Mouse (Mus musculus) left cerebral cortex, postnatal 25 days (tissue): ENCODE results near the gene Hjurp. TPM values are rescaled to one million over a fixed set of nuclear protein-coding genes. Genes with fewer than 3 reads are reported as not detected.

Experiments
- DNase-seq, 2 experiments: peaks; one replicate each; pipeline ENCODE4 v3.0.0; 2022; ENCODE audit warnings: low spot score in 2 of 2, mixed read lengths in 1 of 2
- intact Hi-C: fragments of 180-260 bp; cut with DNase I; formaldehyde crosslinking; loops from one replicate; pipeline ENCODE4 v1.15.1; 2025
- total RNA-seq, 2 experiments: library from RNA; stranded (reverse); gene quantifications; 2 replicates each; pipeline ENCODE4 v1.2.3; 2021

The Hjurp gene
- total RNA-seq, 2 experiments from 2014 or later: 32.8 to 37.1 TPM

DNA sequence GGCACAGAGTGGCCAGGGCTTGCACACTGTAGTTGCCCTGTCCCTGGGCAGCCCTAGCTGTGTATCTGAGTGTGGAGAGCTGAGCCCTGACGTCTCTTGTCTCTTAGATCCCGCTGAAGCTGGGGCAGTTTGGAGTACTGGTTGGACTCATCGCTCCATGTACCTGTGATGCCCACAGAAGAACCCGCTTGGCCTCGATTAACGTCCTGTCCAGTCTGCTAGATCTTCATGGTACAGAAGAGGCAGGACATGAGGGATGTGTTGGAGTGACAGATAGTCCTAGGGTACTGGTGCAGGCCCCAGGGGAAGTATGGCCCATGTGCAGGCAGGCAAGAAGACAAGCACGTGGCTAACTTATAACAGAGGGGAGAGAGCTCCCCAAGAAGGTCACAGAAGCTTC is 27.8 kb downstream of the Hjurp start:
- intact Hi-C loops: no loop called here

DNA sequence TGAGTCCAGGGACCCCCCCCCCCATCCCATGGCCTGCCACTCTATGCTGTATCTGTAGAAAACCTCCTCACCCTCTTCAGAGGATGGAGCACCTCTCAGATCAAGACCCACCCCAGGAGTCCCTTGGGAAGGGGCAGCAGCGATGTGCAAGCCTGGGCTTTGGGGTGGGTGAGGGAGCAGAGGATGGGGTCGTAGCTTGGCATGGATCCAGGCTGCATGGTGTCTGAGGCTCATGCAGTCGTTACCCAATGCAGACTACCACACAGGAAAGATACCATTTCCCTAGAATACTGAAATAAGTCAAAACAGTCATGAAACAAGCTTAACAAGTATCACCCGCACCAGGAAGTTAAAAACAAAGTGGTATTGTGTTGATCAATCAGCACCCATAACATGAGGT is 28.8 kb downstream of the Hjurp start:
- intact Hi-C loops: no loop called here

More for the DNA sequence above, 27.8 kb downstream of the Hjurp start:
- DNase-seq: no peak

DNA sequence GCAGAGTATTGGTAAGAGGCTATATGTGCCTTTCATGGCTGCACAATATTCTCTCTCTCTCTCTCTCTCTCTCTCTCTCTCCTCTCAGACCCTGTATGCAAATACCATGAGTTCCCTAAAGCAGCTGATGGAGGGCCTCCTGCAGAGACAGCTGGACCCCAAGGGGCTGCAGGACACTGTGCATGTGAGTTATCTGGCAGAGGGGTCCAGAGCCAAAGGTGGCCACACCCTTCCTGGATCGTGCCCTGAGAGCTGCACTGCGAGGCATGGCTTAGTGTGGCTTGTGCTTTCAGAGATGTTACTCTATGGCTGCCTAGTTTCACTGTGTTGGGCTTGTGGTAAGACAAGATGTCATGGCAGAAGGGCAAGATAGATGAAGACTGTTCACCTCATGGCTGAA is 29.8 kb downstream of the Hjurp start:
- no peak for DNase-seq
- intact Hi-C loops: no loop called here

More for the DNA sequence above, 28.8 kb downstream of the Hjurp start:
- no peak for DNase-seq

DNA sequence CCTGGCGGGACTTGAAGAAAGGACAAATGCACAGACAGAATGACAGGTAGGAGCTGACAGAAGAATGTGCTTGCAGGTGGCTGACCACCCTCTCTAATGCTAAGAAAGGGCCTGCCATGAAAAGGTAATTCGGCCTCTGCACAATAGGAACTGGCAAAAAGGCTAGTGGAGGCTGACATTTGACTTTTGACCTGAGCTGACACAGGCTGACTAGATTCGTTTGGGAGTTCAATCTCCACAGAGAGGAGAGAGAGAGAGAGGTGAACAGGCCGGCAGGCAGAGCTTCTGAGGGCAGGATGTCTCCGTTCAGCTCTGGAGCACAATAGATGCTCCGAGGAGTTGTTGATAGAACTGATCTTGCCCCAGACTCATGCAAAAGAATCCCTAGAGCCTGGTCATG is 31.0 kb downstream of the Hjurp start:
- no peak for DNase-seq
- intact Hi-C loops: no loop called here

DNA sequence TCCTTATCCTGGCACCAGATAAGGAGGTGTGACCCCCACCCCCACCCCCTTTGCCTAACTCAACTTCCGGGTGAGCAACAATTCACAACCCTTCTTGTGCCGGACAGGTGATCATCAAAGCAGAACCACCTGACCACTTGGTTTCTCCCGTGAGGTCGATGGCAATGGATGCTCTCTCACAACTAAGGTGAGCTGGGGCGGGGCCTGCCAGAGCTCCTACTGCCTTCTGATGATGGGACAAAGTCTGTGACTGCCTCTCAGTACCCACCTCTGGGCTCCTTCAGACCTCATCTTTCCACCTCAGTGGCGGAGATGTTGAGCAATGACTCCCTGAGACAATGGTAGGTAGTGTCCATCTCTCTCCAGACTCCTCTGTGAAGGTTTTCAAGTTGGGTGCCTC is 31.6 kb downstream of the Hjurp start:
- no peak for DNase-seq
- intact Hi-C loops: no loop called here

DNA sequence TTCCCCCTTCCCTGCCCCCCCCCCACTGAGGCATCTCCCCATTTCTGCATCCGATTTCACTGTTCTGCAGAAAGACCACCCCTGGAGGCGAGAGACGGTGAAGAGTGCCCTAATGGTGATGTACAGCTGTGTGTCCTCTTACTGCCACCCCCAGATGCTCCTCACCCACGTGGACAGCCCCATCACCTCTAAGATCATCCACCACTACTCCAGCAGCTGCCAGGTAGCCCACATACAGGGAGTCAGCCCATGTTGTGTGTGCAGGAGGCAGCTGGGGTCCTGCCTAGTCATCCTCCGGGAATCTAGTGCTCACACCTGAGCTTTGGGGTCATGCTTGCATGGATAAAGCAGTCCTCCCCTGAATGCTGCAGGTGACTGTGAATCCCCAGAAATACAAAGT is 33.6 kb downstream of the Hjurp start:
- no peak for DNase-seq
- intact Hi-C loops: no loop called here

DNA sequence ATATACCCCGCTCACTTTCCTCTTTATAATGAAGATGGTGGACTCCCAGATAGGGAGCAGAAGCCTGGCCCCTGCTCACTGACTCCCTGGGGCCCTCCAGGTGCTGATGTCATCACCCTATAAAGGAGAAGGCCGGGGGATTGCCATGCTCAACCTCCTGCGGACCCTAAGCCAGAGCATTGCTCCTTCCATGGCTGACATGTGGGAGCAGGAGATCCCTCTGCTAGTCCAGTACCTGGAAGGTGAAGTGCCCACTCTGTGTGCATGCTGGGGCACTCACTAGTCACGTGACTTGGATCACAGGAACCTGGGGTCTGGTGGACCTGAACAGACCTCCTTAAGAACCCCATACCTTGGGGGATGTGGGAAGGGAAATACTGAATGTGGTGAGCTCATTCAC is 36.9 kb downstream of the Hjurp start:
- intact Hi-C loops: no loop called here
- DNase-seq: no peak

DNA sequence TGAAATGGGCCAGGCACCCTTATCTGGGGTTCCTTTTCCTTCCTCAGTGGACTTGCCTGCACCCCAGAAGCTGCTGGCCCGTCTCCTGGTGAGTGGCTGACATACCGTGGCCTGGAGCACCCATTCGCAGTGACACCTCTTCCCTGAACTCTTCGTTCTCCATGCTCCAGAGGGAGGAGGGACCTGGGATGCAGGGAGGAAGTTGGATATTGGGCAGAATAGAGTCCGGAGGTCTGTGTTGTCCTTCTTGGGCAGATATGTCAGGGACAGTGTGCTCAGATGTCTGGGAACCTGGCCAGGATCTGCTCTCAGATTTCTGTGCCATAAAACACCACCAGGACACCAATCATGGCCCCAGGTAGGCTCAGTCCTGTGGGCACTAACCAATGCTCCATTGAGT is 37.4 kb downstream of the Hjurp start:
- intact Hi-C loops: no loop called here
- DNase-seq: no peak

DNA sequence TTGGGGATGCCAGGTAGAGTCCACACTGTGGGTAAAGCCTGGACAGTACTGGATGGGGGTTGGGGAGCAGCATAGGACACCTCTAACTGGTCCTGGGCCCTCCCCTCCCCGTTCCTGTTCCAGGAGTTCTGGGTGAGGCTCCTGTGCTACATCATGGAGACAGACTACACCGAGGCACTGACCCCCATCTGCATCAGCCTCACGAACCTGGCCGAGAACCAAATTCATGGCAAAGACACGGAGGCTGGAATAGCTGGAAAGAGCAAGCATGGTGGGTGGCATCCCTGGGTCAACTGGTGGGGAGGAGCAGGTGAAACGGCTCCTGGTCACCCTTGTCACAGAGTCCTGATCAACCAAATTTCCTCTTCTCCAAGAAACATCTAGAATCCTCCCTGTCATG is 38.7 kb downstream of the Hjurp start:
- no peak for DNase-seq
- intact Hi-C loops: no loop called here

DNA sequence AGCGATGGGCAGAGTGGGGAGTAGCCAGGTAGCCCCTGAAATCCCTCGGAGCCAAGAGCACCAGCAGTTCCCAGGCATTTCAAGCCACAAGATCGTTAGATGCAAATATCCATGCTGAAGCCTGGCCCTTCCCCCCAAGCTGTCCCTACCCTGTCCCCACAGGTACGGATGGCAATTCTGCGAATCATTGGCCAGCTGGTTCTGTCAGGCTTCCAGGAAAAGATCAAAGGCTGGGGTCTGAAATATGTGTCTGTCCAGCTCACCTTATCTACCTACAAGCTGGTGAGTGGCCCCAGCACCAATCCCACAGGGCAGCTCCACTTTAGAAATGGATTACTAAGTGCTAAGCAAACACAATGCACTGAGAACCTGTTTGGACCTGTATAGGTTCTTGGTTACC is 40.1 kb downstream of the Hjurp start:
- intact Hi-C loops: no loop called here
- no peak for DNase-seq

DNA sequence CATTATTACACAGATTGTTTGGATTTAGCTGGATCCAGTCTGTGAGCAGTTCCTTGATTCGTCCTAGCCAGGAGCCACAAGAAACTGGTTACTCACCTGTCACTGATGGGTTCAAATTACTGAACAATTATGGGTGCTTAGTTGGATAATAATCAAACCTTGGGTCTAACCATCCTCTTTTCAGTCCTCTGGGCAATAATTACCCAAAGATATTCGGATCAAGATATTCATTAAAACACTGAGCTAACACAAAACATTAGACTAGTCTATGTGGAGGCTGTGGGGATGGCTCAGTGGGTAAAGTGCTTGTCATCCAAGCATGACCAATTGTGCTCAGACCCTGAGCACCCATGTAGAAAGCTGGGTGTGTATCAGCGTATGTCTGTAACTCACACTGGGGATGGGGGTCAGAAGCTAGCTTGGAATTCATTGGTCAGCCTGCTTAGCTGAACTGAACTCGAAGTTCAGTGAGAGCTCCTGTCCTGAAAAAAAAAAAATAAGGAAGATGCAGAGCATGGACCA is 41.5 kb downstream of the Hjurp start:
- intact Hi-C loops: no loop called here
- no peak for DNase-seq

DNA sequence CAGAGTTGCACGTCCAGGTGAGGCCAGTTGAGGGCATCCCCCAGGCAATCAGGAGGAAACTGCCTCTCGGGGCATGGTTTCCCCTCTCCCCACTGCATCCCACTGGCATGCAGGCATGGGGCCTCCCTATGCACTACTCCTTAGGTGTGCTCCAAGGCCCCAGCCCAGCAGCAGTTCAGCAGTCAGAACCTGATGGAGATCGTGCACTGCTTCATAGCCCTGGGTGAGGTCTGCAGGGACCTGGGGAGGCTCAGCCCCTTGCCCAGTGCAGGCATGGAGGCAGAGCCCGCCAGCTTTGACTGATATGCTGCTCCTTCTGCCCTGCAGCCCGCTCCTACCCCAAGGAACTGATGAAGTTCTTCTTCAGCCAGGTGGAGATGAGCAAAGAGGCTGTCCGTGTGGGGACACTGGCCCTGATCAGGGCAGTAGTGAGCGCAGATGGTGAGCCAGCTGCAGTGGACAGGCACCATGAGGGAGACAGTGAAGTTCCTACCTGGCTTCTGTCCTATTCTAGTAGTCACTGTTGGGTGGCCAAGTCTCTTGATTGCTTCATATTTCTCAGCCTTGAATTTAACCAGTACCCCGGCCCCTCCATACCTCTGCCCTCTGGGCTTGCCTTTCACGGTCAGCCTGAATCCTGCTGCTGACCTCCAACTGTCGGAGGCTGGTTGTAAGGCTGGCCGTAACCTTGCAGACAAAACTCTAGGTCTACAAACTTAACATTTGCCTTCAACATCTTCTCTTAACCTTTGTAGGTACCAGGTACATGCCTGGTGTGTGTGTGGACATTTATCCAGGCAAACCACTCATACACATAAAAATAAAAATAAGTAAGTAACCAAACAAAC is 42.2 kb downstream of the Hjurp start:
- no peak for DNase-seq
- intact Hi-C loops: no loop called here

DNA sequence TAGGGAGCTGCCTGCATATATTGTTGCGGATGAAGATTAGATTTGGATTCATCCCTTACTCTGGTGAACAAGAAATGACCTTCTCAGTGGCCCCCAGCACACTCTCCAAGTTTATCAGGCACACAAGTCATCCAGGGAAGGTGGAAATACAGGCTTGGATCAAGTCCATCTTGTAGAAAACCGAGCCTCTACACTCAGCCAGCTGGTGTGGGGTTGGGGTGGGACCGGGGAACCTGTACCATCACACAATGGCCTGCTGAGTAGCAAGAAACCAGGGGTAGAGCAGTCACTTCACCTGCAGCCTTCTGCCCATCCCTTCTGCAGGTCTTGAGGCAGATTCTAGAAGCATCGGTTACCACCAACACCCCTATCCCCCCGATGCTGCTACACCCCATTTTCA is 42.8 kb downstream of the Hjurp start:
- intact Hi-C loops: no loop called here
- no peak for DNase-seq

DNA sequence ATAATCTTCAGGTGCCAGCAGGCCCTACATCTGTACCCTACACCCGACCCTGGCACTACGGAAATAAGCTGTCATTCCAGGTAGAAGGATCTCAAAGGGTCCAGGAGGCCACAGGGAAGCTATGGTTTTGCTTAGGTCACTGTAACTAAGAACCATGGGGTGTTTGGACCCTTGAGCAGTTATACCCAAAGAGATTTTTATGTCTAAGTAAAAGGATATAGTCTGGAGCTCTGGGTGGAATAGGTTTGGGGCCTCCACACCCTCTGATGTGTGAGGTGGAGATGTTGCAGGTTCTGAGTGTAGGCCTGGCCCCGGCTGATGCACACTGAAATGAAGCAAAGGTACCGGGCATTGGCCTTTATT is 43.2 kb downstream of the Hjurp start:
- intact Hi-C loops: no loop called here

DNA sequence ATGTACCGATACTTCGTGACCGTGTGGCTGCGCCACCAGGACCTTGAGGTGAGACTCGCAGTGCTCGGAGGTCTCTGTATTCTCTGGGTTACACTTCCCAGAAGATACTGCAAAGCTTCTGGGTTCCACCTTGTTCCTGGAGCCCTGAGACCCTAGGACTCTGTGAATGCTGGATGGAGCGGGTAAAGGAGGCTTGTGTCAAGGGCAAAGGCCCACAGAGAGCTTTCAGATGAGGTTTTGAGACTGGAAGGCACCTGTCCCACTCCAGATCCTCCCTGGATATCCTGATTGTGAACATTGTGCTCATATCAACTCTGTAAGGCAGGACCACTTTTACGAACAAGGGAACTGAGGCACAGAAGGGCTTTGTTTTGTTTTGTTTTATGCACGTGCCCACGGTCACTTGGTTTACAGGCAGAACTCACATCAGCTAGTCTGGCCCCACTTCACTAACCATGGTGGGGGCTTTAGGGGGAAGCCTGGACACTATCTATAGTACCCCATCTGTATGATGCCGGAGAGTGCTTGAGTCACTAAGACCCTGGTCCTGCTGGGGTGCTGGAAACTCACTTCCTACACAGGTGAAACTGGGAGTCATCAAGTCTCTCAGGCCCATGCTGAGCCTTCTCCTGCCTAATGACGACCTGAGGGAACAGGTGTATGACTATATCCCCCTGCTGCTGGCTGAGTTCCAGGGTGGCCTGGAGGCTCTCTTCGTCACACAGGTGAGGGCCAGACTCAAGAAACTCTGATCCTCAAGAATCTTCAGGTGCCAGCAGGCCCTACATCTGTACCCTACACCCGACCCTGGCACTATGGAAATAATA is 43.8 kb downstream of the Hjurp start:
- no peak for DNase-seq
- intact Hi-C loops: no loop called here

More for the DNA sequence above, 43.2 kb downstream of the Hjurp start:
- DNase-seq: no peak

DNA sequence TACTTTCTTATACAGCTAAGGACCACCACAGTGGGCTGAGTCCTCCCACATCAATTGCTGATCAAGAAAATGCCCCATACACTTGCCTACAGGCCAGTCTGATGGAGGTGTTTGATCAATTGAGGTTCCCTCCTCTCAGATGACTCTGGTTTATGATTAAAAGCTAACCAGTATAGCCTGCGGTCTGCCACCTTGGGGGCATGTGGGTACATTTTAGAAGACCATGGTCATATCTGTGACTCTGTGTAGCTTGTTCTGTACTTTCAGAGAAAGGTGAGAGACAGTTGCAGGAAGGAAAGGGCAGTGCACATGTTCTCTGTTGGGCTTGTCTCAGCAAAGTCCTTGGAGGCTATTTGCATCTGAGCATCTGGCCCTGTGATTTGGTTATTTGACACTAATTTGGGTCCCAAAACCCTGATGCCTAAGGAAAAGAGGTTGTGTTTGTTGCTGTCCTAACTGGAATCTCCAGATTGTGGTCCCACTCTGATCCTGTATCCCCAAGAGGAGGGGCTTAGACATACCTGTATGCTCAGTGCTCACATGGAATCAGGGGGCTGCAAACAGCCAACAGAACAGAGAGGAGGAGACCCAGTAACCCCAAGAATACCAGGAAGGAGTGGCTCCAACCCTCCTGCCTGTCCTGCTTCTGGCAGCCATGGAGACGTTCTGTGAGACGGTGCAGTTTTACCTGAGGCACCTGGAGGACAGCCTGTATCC is 44.6 kb downstream of the Hjurp start:
- no peak for DNase-seq
- intact Hi-C loops: no loop called here

DNA sequence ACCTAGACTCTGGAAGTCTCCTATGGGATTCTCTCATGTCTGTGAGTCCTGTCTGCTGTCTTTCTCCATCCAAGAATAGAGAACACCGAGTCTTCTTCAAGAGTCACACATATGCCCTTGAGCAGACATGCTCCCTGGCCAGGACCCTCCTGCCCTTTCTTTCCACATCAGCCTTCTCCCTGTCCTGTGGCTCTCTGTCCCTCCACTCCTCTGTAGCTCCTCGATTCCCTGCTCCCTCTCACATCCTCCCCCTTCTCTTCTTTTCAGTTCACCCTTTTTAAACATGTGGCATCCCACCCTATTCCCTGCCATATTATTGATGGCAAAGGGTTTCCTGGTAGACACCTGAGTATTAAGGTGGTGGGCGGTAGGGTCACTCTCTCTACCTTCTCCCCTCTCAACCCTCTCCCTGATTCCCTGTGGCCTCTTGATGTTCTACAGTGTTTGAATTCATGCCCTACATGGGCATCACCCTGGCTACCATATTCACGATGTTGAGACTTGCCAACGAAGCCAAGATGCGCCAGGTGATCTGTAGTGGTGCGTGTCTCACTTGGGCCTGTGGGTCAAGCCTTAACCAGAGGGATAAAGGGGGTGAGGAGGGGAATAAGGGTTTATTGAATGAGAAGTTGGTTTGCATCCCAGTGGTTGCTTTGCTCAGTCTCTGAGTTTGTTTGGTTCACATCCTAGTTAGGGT is 45.5 kb downstream of the Hjurp start:
- intact Hi-C loops: no loop called here
- no peak for DNase-seq

DNA sequence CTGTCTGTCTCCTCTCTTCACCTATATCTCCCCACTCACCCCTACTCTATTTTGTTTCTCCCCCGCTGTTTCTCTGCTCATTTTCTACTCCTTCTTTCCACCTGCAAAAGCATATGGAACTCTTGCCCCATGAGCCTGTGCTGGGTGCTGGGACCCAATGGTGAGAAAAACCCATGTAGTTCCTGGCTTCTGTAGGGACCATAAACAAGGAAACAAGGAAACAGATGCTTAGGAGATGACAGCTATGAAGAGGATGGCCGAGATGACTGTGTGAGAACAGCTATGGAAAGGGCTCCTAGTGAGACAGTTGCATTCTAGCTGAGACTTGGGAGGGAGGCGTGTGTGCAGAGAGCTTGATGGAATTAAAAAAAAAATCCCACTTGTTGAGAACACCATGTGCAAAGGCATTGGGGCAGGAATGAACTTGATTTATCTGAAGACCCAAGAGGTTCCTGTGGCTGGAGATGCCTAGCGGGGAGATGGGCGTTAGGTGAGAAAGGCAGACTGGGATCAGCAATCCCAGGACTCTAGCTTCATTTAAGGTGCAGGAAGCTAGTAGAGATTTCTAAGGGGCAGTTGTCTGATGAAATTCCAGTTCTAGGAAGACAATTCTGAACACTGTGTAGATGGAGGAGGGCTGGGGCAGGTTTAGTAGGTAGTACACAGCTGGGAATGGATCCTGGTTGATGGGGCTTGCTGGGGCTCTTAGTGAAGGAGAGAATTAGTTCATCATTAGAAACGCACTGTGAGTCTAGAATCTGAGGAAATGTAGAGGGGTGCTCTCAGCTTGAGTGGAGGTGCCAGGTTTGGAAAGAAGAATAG is 46.2 kb downstream of the Hjurp start:
- DNase-seq: no peak
- intact Hi-C loops: no loop called here

DNA sequence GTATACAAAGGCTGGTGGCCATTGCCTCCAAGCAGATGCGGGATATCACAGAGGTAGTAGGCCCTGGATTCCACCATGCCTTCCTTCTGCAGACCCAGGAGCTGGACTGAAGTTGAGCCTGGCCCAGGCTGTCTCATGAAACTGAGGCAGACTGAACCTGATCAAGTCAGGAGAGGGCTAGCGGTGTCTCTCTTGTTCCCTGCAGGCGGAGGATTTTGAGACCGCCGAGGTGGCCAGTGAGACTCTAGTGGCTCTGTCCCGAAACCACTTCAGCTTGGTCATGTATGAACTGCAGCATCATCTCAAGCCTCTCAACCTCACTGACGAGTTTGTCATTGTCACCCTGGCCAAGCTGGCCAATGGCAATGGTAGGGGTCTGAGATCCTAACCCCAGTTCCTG is 47.0 kb downstream of the Hjurp start:
- DNase-seq: no peak
- intact Hi-C loops: no loop called here
